Mouse (Mus musculus): ENCODE results near the gene Mob3c. TPM values are rescaled to one million over a fixed set of nuclear protein-coding genes. Genes with fewer than 3 reads are reported as not detected.

Mob3c gene
- polyA plus RNA-seq (2016; fragmentation: Nextera tagmentation; extraction: Ambion mirVana), result 4.6 and 6.3 TPM in 2 replicates

- no peaks in the 10 kb centered on the region for H3K9me3 ChIP-seq
- peak within 1 kb of the TSS; percentile 62 for H3K4me2 ChIP-seq (replicated peaks)
- H3K4me3 ChIP-seq, result peak within 1 kb of the TSS; percentile 76
- WGBS, result 1% methylated on average over 55 of the region's 57 CpGs
- H3K4me1 ChIP-seq, result peaks cover 11% of the 10 kb centered on the region
- no peaks in the 10 kb centered on the region for H3K36me3 ChIP-seq
- peaks cover 28% of the 10 kb centered on the region for H3K27me3 ChIP-seq
- peak within 1 kb of the TSS; percentile 65 for H3K27ac ChIP-seq (replicated peaks)
- peak within 1 kb of the TSS; percentile 70 for H3K9ac ChIP-seq (replicated peaks)
- ATAC-seq (ENCODE audit: low FRiP score, low read depth), result peak; percentile 89
These were observed at the start of gene Mob3c for GRCm38 (mm10) chr4:115827888-115828571. TSS of gene Mob3c (plus strand) at chr4:115828092.

- no peak overlapping the region for H3K27ac ChIP-seq (replicated peaks)
- H3K4me1 ChIP-seq, result peaks cover 4% of the 10 kb centered on the region
- peaks cover 12% of the 10 kb centered on the region for H3K36me3 ChIP-seq
- no peak overlapping the region for H3K4me2 ChIP-seq (replicated peaks)
- ATAC-seq (ENCODE audit: low FRiP score, low read depth), result no peak
- no peaks in the 10 kb centered on the region for H3K9me3 ChIP-seq
- H3K9ac ChIP-seq (replicated peaks), result no peak overlapping the region
- H3K4me3 ChIP-seq, result no peak overlapping the region
- H3K27me3 ChIP-seq, result no peaks in the 10 kb centered on the region
- WGBS, result 67% methylated on average over 6 of the region's 6 CpGs
These were observed 47.6 kb upstream of the Mob3c start for GRCm38 (mm10) chr4:115780269-115780668.

GRCm38 (mm10) chr4:115780918-115781317 is 47.0 kb upstream of the Mob3c start, which contains the start of gene Tex38:
TSS of gene Tex38 (minus strand) at chr4:115781018.
- no peak for ATAC-seq (ENCODE audit: low FRiP score, low read depth)
- Histone ChIP-seq H3K9ac (replicated peaks) (no peak within 1 kb of the TSS), H3K4me3 (no peak within 1 kb of the TSS), H3K9me3 (no peaks in the 10 kb centered on the region), H3K27me3 (no peaks in the 10 kb centered on the region), H3K36me3 (peaks cover 10% of the 10 kb centered on the region), H3K27ac (replicated peaks) (no peak within 1 kb of the TSS), H3K4me2 (replicated peaks) (no peak within 1 kb of the TSS), H3K4me1 (peaks cover 11% of the 10 kb centered on the region)
- WGBS, result 85% methylated on average over 3 of the region's 3 CpGs

- 90% methylated on average over 5 of the region's 5 CpGs for WGBS
- no peaks in the 10 kb centered on the region for H3K27me3 ChIP-seq
- no peak overlapping the region for H3K9ac ChIP-seq (replicated peaks)
- no peaks in the 10 kb centered on the region for H3K9me3 ChIP-seq
- H3K4me2 ChIP-seq (replicated peaks), result no peak overlapping the region
- ATAC-seq (ENCODE audit: low FRiP score, low read depth), result no peak
- H3K4me3 ChIP-seq, result no peak overlapping the region
- no peak overlapping the region for H3K27ac ChIP-seq (replicated peaks)
- peaks cover 13% of the 10 kb centered on the region for H3K4me1 ChIP-seq
- peaks cover 5% of the 10 kb centered on the region for H3K36me3 ChIP-seq
These were observed 45.7 kb upstream of the Mob3c start for GRCm38 (mm10) chr4:115782026-115782805.

- H3K27ac ChIP-seq (replicated peaks), result peak within 1 kb of the TSS; percentile 61
- no peaks in the 10 kb centered on the region for H3K27me3 ChIP-seq
- peak within 1 kb of the TSS; percentile 82 for H3K9ac ChIP-seq (replicated peaks)
- H3K4me1 ChIP-seq, result peaks cover 13% of the 10 kb centered on the region
- peak within 1 kb of the TSS; percentile 63 for H3K4me2 ChIP-seq (replicated peaks)
- no peaks in the 10 kb centered on the region for H3K9me3 ChIP-seq
- H3K4me3 ChIP-seq, result peak within 1 kb of the TSS; percentile 79
- under 1% methylated on average over 67 of the region's 69 CpGs for WGBS
- ATAC-seq (ENCODE audit: low FRiP score, low read depth), result peak; percentile 94
- H3K36me3 ChIP-seq, result peaks cover 11% of the 10 kb centered on the region
These were observed 43.0 kb upstream of the Mob3c start, which contains the start of gene Atpaf1 for GRCm38 (mm10) chr4:115784769-115785510. TSS of gene Atpaf1 (plus strand) at chr4:115784812.

- peak overlapping the region; percentile 63 for H3K4me2 ChIP-seq (replicated peaks)
- H3K9ac ChIP-seq (replicated peaks), result peak overlapping the region; percentile 82; the same call in 1 of the 2 replicates
- H3K27ac ChIP-seq (replicated peaks), result no peak overlapping the region
- H3K27me3 ChIP-seq, result no peaks in the 10 kb centered on the region
- no peaks in the 10 kb centered on the region for H3K9me3 ChIP-seq
- H3K4me1 ChIP-seq, result peaks cover 13% of the 10 kb centered on the region
- H3K36me3 ChIP-seq, result peaks cover 17% of the 10 kb centered on the region
- WGBS, result 58% methylated on average over 7 of the region's 7 CpGs
- H3K4me3 ChIP-seq, result peak overlapping the region; percentile 79
- ATAC-seq (ENCODE audit: low FRiP score, low read depth), result peak; percentile 23; the same call in 1 of the 2 replicates
These were observed 42.3 kb upstream of the Mob3c start for GRCm38 (mm10) chr4:115785511-115786034.

- WGBS, result 82% methylated on average over 3 of the region's 3 CpGs
- no peak overlapping the region for H3K4me2 ChIP-seq (replicated peaks)
- no peak overlapping the region for H3K9ac ChIP-seq (replicated peaks)
- no peak overlapping the region for H3K4me3 ChIP-seq
- H3K27me3 ChIP-seq, result no peaks in the 10 kb centered on the region
- H3K4me1 ChIP-seq, result peaks cover 3% of the 10 kb centered on the region
- no peak overlapping the region for H3K27ac ChIP-seq (replicated peaks)
- no peaks in the 10 kb centered on the region for H3K9me3 ChIP-seq
- peaks cover 37% of the 10 kb centered on the region for H3K36me3 ChIP-seq
- ATAC-seq (ENCODE audit: low FRiP score, low read depth), result no peak
These were observed 37.0 kb upstream of the Mob3c start for GRCm38 (mm10) chr4:115790864-115791263.

GRCm38 (mm10) chr4:115795360-115795759 is 32.5 kb upstream of the Mob3c start:
- H3K27me3 ChIP-seq, result no peaks in the 10 kb centered on the region
- no peak overlapping the region for H3K4me3 ChIP-seq
- WGBS, result 95% methylated on average over 3 of the region's 3 CpGs
- H3K9me3 ChIP-seq, result no peaks in the 10 kb centered on the region
- H3K4me2 ChIP-seq (replicated peaks), result no peak overlapping the region
- no peak for ATAC-seq (ENCODE audit: low FRiP score, low read depth)
- no peak overlapping the region for H3K27ac ChIP-seq (replicated peaks)
- no peaks in the 10 kb centered on the region for H3K4me1 ChIP-seq
- peaks cover 57% of the 10 kb centered on the region for H3K36me3 ChIP-seq
- no peak overlapping the region for H3K9ac ChIP-seq (replicated peaks)

- H3K9me3 ChIP-seq, result no peaks in the 10 kb centered on the region
- H3K9ac ChIP-seq (replicated peaks), result no peak overlapping the region
- H3K27ac ChIP-seq (replicated peaks), result no peak overlapping the region
- H3K27me3 ChIP-seq, result no peaks in the 10 kb centered on the region
- no peak overlapping the region for H3K4me3 ChIP-seq
- H3K4me2 ChIP-seq (replicated peaks), result no peak overlapping the region
- ATAC-seq (ENCODE audit: low FRiP score, low read depth), result no peak
- 93% methylated on average over 3 of the region's 3 CpGs for WGBS
- H3K36me3 ChIP-seq, result peaks cover 56% of the 10 kb centered on the region
- no peaks in the 10 kb centered on the region for H3K4me1 ChIP-seq
These were observed 27.9 kb upstream of the Mob3c start for GRCm38 (mm10) chr4:115799981-115800380.

GRCm38 (mm10) chr4:115812326-115812725 is 15.6 kb upstream of the Mob3c start:
- ATAC-seq (ENCODE audit: low FRiP score, low read depth), result no peak
- Histone ChIP-seq H3K4me3 (no peak overlapping the region), H3K27me3 (no peaks in the 10 kb centered on the region), H3K4me1 (no peaks in the 10 kb centered on the region), H3K36me3 (peaks cover 37% of the 10 kb centered on the region), H3K9me3 (no peaks in the 10 kb centered on the region), H3K4me2 (replicated peaks) (no peak overlapping the region), H3K27ac (replicated peaks) (no peak overlapping the region), H3K9ac (replicated peaks) (no peak overlapping the region)
- WGBS, result 64% methylated on average over 4 of the region's 4 CpGs

- Histone ChIP-seq H3K4me2 (replicated peaks) (no peak overlapping the region), H3K27ac (replicated peaks) (no peak overlapping the region), H3K4me3 (no peak overlapping the region), H3K9ac (replicated peaks) (no peak overlapping the region), H3K27me3 (no peaks in the 10 kb centered on the region), H3K4me1 (no peaks in the 10 kb centered on the region), H3K9me3 (no peaks in the 10 kb centered on the region), H3K36me3 (peaks cover 37% of the 10 kb centered on the region)
- no peak for ATAC-seq (ENCODE audit: low FRiP score, low read depth)
- WGBS, result 90% methylated on average over 5 of the region's 5 CpGs
These were observed 12.3 kb upstream of the Mob3c start for GRCm38 (mm10) chr4:115815606-115816005.
